Mouse (Mus musculus): ENCODE measurements around the gene Snai1.

Snai1 gene

DNA sequence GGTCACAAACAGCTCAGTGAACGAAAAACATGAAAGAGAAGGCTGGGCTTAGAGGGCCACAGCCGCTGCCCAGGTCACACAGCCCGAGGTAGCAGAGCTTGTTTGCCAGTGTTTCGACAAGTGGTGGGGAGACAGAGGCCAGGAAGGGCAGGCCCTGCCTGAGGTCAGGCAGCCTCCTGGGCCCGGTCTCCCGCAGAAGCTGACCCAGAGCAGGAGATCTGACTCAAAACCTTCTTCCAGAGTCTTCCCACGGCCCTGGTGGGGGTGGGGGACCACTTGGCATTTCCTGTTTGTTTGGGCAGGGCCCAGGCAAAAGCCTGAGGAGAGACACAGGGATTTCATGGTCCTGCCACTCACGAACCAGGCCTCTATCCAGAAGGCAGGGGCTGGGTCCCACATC, 48.0 kb downstream of the Snai1 start:
- DNase-seq, result no peak

DNA sequence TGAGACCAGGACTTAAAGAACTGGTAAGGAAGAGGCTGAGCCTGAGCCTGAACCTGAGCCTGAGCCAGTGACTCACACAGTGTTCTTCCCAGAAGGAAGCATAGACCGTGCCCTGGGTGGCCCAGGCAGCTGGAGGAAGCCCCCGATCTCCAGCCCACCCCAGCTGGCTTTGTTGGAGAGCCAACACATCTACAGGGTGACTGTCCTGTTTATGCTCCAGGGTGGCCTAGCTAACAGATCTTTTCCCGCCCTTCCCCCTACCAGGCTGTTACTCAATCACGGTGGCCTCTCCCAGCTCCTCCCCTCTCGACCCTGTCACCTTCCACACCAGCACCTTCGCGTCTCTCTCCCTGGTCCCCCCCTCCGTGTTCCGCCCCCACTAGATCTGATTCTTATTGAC, 49.0 kb downstream of the Snai1 start:
- no peak for DNase-seq

DNA sequence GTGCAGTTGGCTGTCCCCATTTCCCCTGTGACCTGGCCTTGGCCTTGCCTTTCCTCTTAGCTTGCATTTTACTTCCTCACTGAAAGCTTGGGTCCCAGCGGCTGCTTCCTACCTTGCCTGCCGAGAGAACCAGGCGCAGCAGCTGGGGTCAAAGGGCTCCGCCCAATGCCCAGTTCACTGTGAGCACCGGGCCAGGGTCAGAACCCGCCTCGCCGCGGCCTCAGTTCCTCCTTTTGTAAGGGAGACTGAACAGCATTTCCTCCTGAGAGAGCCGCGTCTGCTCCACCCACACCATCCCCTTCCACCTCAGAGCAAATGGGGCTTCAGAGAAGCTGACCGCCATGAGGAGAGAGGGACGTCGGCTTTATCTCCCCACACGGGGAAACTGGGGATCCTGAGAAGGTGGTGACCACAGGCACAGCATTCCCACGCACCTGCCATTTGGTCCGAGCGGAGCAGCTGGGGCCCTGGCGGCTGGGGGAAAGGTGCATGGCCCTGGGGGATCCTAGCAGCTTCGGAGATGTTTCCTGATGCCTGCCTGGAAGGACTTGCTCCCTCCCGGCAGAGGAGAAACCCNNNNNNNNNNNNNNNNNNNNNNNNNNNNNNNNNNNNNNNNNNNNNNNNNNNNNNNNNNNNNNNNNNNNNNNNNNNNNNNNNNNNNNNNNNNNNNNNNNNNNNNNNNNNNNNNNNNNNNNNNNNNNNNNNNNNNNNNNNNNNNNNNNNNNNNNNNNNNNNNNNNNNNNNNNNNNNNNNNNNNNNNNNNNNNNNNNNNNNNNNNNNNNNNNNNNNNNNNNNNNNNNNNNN, 51.0 kb downstream of the Snai1 start:
- peak; percentile 61 for DNase-seq

Data from thymus, postnatal 4 days (tissue).